Mouse (Mus musculus) intestine, embryonic 16.5 days (tissue): ENCODE results near the gene Gnl2. TPM values are rescaled to one million over a fixed set of nuclear protein-coding genes. Genes with fewer than 3 reads are reported as not detected.

Experiments used
- ATAC-seq: fragments of 200-750 bp; cut with Nextera tagmentation; 2 replicates; pipeline ENCODE4 v1.8.0; 2017; ENCODE audit warnings: moderate TSS enrichment, moderate library complexity
- H3K27ac ChIP-seq: fragments of 300-500 bp; sonication (generic); 2 replicates; pipeline ENCODE4 v1.5.1; 2014; ENCODE audit warnings: mild to moderate bottlenecking, low read length
- H3K27me3 ChIP-seq: fragments of 300-500 bp; sonication (generic); replicated peaks from 2 replicates; pipeline ENCODE4 v1.6.1; 2014; ENCODE audit warnings: low read length, control low read depth, mixed read lengths; ENCODE audit not compliant: control insufficient read depth, insufficient read depth
- H3K36me3 ChIP-seq: fragments of 300-500 bp; sonication (generic); 2 replicates; pipeline ENCODE4 v1.6.1; 2014; ENCODE audit warnings: low read length, control low read depth; ENCODE audit not compliant: control insufficient read depth, insufficient read depth
- H3K4me1 ChIP-seq: fragments of 300-500 bp; sonication (generic); 2 replicates; pipeline ENCODE4 v1.6.1; 2014; ENCODE audit warnings: low read length, control low read depth, mixed read lengths; ENCODE audit not compliant: control insufficient read depth, insufficient read depth
- H3K4me2 ChIP-seq: fragments of 300-500 bp; sonication (generic); 2 replicates; pipeline ENCODE4 v1.6.1; 2014; ENCODE audit warnings: low read depth, low read length, control low read depth
- H3K4me3 ChIP-seq: fragments of 300-500 bp; sonication (generic); 2 replicates; pipeline ENCODE4 v1.5.1; 2014; ENCODE audit warnings: mild to moderate bottlenecking, low read length
- H3K9ac ChIP-seq: fragments of 300-500 bp; sonication (generic); 2 replicates; pipeline ENCODE4 v1.6.1; 2014; ENCODE audit warnings: low read depth, low read length
- H3K9me3 ChIP-seq: fragments of 300-500 bp; sonication (generic); 2 replicates; pipeline ENCODE4 v1.6.1; 2016; ENCODE audit warnings: low read length, control low read depth; ENCODE audit not compliant: control insufficient read depth
- WGBS: fragments of 180-500 bp; shearing (Covaris S2); extraction: QIAGEN DNeasy Blood & Tissue Kit; methylation state at CpG from one replicate; pipeline ENCODE4 v1.1.7; 2014; 5-methylcytosine and 5-hydroxymethylcytosine counted together
- polyA plus RNA-seq: library from polyadenylated mRNA; unstranded; fragments of >200 nt; fragmentation: Nextera tagmentation; extraction: Ambion mirVana; gene quantifications from 2 replicates; pipeline ENCODE4 v1.2.1, GENCODE M21; 2015

The Gnl2 gene
- polyA plus RNA-seq, 1 experiment from 2014 or later = 64.6 TPM

GRCm38 (mm10) chr4:125065517-125066307, 49.3 kb downstream of the Gnl2 start, which contains the start of gene Dnali1:
Dnali1 (minus strand) TSS chr4:125065703.
- Histone ChIP-seq H3K9ac (peak within 1 kb of the TSS; percentile 90), H3K9me3 (no peaks in the 10 kb centered on the region), H3K4me1 (peaks cover 14% of the 10 kb centered on the region), H3K4me3 (peak within 1 kb of the TSS; percentile 93), H3K4me2 (peak within 1 kb of the TSS; percentile 90), H3K36me3 (0 out of 2 replicates have a peak, but pooled peaks cover 4% of the 10 kb centered on the region), H3K27me3 (0 out of 2 replicates have a peak, but pooled peaks cover 3% of the 10 kb centered on the region), H3K27ac (peak within 1 kb of the TSS; percentile 65)
- ATAC-seq = peak; percentile 38
- WGBS = 1% methylated on average over 26 of the region's 26 CpGs

GRCm38 (mm10) chr4:125066490-125067370, 50.3 kb downstream of the Gnl2 start, which contains the start of gene Snip1:
Snip1 (plus strand) TSS chr4:125066672.
- under 1% methylated on average over 73 of the region's 78 CpGs for WGBS
- ATAC-seq = peak; percentile 95
- peak within 1 kb of the TSS; percentile 93 for H3K4me3 ChIP-seq
- H3K27ac ChIP-seq = peak within 1 kb of the TSS; percentile 65
- peaks cover 10% of the 10 kb centered on the region; the same call in 1 of the 2 replicates for H3K36me3 ChIP-seq
- peak within 1 kb of the TSS; percentile 90 for H3K9ac ChIP-seq
- H3K4me1 ChIP-seq = peaks cover 14% of the 10 kb centered on the region
- no peaks in the 10 kb centered on the region for H3K9me3 ChIP-seq
- H3K4me2 ChIP-seq = peak within 1 kb of the TSS; percentile 90
- 0 out of 2 replicates have a peak, but pooled peaks cover 3% of the 10 kb centered on the region for H3K27me3 ChIP-seq

GRCm38 (mm10) chr4:125077700-125078099, 61.3 kb downstream of the Gnl2 start:
- peak overlapping the region; percentile 20; the same call in 1 of the 2 replicates for H3K27ac ChIP-seq
- peaks cover 9% of the 10 kb centered on the region for H3K4me1 ChIP-seq

GRCm38 (mm10) chr4:125078698-125079097, 62.3 kb downstream of the Gnl2 start:
- H3K27me3 ChIP-seq = no peaks in the 10 kb centered on the region
- WGBS = 61% methylated on average over 2 of the region's 2 CpGs
- no peak overlapping the region for H3K9ac ChIP-seq
- no peak overlapping the region for H3K4me2 ChIP-seq
- peak; percentile 63 for ATAC-seq
- H3K36me3 ChIP-seq = 0 out of 2 replicates have a peak, but pooled peaks cover 3% of the 10 kb centered on the region
- H3K27ac ChIP-seq = no peak overlapping the region
- H3K4me3 ChIP-seq = no peak overlapping the region
- peaks cover 9% of the 10 kb centered on the region for H3K4me1 ChIP-seq
- H3K9me3 ChIP-seq = 0 out of 2 replicates have a peak, but pooled peaks cover 4% of the 10 kb centered on the region

More at GRCm38 (mm10) chr4:125077700-125078099, 61.3 kb downstream of the Gnl2 start:
- Histone ChIP-seq H3K36me3 (0 out of 2 replicates have a peak, but pooled peaks cover 6% of the 10 kb centered on the region), H3K9me3 (0 out of 2 replicates have a peak, but pooled peaks cover 4% of the 10 kb centered on the region), H3K9ac (no peak overlapping the region), H3K4me2 (no peak overlapping the region; the same call in 1 of the 2 replicates), H3K4me3 (no peak overlapping the region), H3K27me3 (no peaks in the 10 kb centered on the region)
- 73% methylated on average over 2 of the region's 2 CpGs for WGBS
- peak; percentile 79 for ATAC-seq

- H3K9ac ChIP-seq = peak within 1 kb of the TSS; percentile 86
- no peaks in the 10 kb centered on the region for H3K27me3 ChIP-seq
Observed at GRCm38 (mm10) chr4:125084403-125085345, 68.3 kb downstream of the Gnl2 start, which contains the start of gene Meaf6. Meaf6 (plus strand) TSS chr4:125085134.

GRCm38 (mm10) chr4:125085346-125085841, 69.0 kb downstream of the Gnl2 start:
- Histone ChIP-seq H3K4me1 (peaks cover 8% of the 10 kb centered on the region; the same call in 1 of the 2 replicates), H3K27ac (peak overlapping the region; percentile 97), H3K4me3 (peak overlapping the region; percentile 79), H3K9me3 (0 out of 2 replicates have a peak, but pooled peaks cover 4% of the 10 kb centered on the region), H3K36me3 (0 out of 2 replicates have a peak, but pooled peaks cover 7% of the 10 kb centered on the region), H3K27me3 (no peaks in the 10 kb centered on the region), H3K9ac (peak overlapping the region; percentile 86), H3K4me2 (peak overlapping the region; percentile 51)
- peak; percentile 98 for ATAC-seq
- under 1% methylated on average over 45 of the region's 45 CpGs for WGBS

More at GRCm38 (mm10) chr4:125084403-125085345, 68.3 kb downstream of the Gnl2 start, which contains the start of gene Meaf6:
- peak; percentile 93 for ATAC-seq
- peak within 1 kb of the TSS; percentile 79 for H3K4me3 ChIP-seq
- peaks cover 8% of the 10 kb centered on the region; the same call in 1 of the 2 replicates for H3K4me1 ChIP-seq
- H3K36me3 ChIP-seq = 0 out of 2 replicates have a peak, but pooled peaks cover 3% of the 10 kb centered on the region
- H3K4me2 ChIP-seq = peak within 1 kb of the TSS; percentile 72
- 1% methylated on average over 63 of the region's 63 CpGs for WGBS
- peak within 1 kb of the TSS; percentile 97 for H3K27ac ChIP-seq
- H3K9me3 ChIP-seq = 0 out of 2 replicates have a peak, but pooled peaks cover 4% of the 10 kb centered on the region

- no peak for ATAC-seq
- WGBS = 87% methylated on average over 5 of the region's 5 CpGs
- no peaks in the 10 kb centered on the region for H3K9me3 ChIP-seq
Observed at GRCm38 (mm10) chr4:125093031-125093430, 76.6 kb downstream of the Gnl2 start.

GRCm38 (mm10) chr4:125096066-125096465, 79.7 kb downstream of the Gnl2 start:
- H3K36me3 ChIP-seq = peaks cover 6% of the 10 kb centered on the region; the same call in 1 of the 2 replicates
- no peak overlapping the region for H3K4me3 ChIP-seq
- no peak overlapping the region for H3K9ac ChIP-seq
- no peaks in the 10 kb centered on the region for H3K4me1 ChIP-seq
- H3K9me3 ChIP-seq = no peaks in the 10 kb centered on the region
- H3K27ac ChIP-seq = no peak overlapping the region
- no peak for ATAC-seq
- 81% methylated on average over 5 of the region's 5 CpGs for WGBS
- no peaks in the 10 kb centered on the region for H3K27me3 ChIP-seq
- H3K4me2 ChIP-seq = no peak overlapping the region

More at GRCm38 (mm10) chr4:125093031-125093430, 76.6 kb downstream of the Gnl2 start:
- H3K4me2 ChIP-seq = no peak overlapping the region
- H3K4me3 ChIP-seq = no peak overlapping the region
- H3K36me3 ChIP-seq = peaks cover 18% of the 10 kb centered on the region; the same call in 1 of the 2 replicates
- H3K27ac ChIP-seq = no peak overlapping the region
- H3K9ac ChIP-seq = no peak overlapping the region
- H3K27me3 ChIP-seq = no peaks in the 10 kb centered on the region
- H3K4me1 ChIP-seq = no peaks in the 10 kb centered on the region
